Mouse (Mus musculus) hindbrain, embryonic 10.5 days (tissue): ENCODE measurements around the gene Lrrc66. TPM values are rescaled to one million over a fixed set of nuclear protein-coding genes. Genes with fewer than 3 reads are reported as not detected.

Experiments
- DNase-seq: peaks from one replicate; pipeline ENCODE4 v3.0.0-alpha.2; 2017; ENCODE audit warnings: low spot score
- H3K27ac ChIP-seq: fragments of 300-500 bp; sonication (generic); 2 replicates; pipeline ENCODE4 v1.5.1; 2016; ENCODE audit warnings: mild to moderate bottlenecking, moderate library complexity
- H3K27me3 ChIP-seq: fragments of 300-500 bp; sonication (generic); 2 replicates; pipeline ENCODE4 v1.6.1; 2016; ENCODE audit warnings: mild to moderate bottlenecking; ENCODE audit not compliant: poor library complexity, insufficient read depth, severe bottlenecking
- H3K36me3 ChIP-seq: fragments of 300-500 bp; sonication (generic); 2 replicates; pipeline ENCODE4 v1.6.1; 2016; ENCODE audit warnings: mild to moderate bottlenecking, moderate library complexity
- H3K4me1 ChIP-seq: fragments of 300-500 bp; sonication (generic); replicated peaks from 2 replicates; pipeline ENCODE4 v1.6.1; 2016; ENCODE audit warnings: mild to moderate bottlenecking
- H3K4me3 ChIP-seq: fragments of 300-500 bp; sonication (generic); 2 replicates; pipeline ENCODE4 v1.5.1; 2016; ENCODE audit warnings: mild to moderate bottlenecking, moderate library complexity
- H3K9me3 ChIP-seq: fragments of 300-500 bp; sonication (generic); 2 replicates; pipeline ENCODE4 v1.6.1; 2016; ENCODE audit warnings: mild to moderate bottlenecking, moderate library complexity
- WGBS: fragments of 180-500 bp; shearing (Covaris S2); methylation state at CpG from one replicate; pipeline ENCODE4 v1.1.7; 2016; 5-methylcytosine and 5-hydroxymethylcytosine counted together
- polyA plus RNA-seq: library from polyadenylated mRNA; unstranded; fragments of >200 nt; fragmentation: Nextera tagmentation; extraction: Ambion mirVana; gene quantifications from 2 replicates; pipeline ENCODE4 v1.2.1, GENCODE M21; 2016

Lrrc66 gene
- not detected in 2 replicates for polyA plus RNA-seq

- H3K9me3 ChIP-seq = peaks cover 6% of the 10 kb centered on the region
- H3K4me1 ChIP-seq = peaks cover 19% of the 10 kb centered on the region
- WGBS = 76% methylated on average over 8 of the region's 8 CpGs
- no peaks in the 10 kb centered on the region for H3K27me3 ChIP-seq
- H3K4me3 ChIP-seq = no peak within 1 kb of the TSS
- no peak within 1 kb of the TSS for H3K27ac ChIP-seq
- peaks cover 34% of the 10 kb centered on the region for H3K36me3 ChIP-seq
- DNase-seq = no peak
Measured at GRCm38 (mm10) chr5:73632291-73632690, at the start of gene Lrrc66. Gene Lrrc66, minus strand, starts transcription at chr5:73632526.

- 81% methylated on average over 13 of the region's 13 CpGs for WGBS
- H3K27ac ChIP-seq = no peak overlapping the region
- no peaks in the 10 kb centered on the region for H3K9me3 ChIP-seq
- H3K36me3 ChIP-seq = no peaks in the 10 kb centered on the region
- H3K27me3 ChIP-seq = no peaks in the 10 kb centered on the region
- 0 out of 2 replicates have a peak, but pooled peaks cover 3% of the 10 kb centered on the region for H3K4me1 ChIP-seq
- DNase-seq = no peak
- no peak overlapping the region for H3K4me3 ChIP-seq
Measured at GRCm38 (mm10) chr5:73676626-73677025, 44.3 kb upstream of the Lrrc66 start.

- H3K4me3 ChIP-seq = no peak overlapping the region
- H3K4me1 ChIP-seq = no peaks in the 10 kb centered on the region
- no peaks in the 10 kb centered on the region for H3K9me3 ChIP-seq
- H3K27ac ChIP-seq = no peak overlapping the region
- H3K27me3 ChIP-seq = no peaks in the 10 kb centered on the region
- 85% methylated on average over 3 of the region's 3 CpGs for WGBS
- no peaks in the 10 kb centered on the region for H3K36me3 ChIP-seq
- no peak for DNase-seq
Measured at GRCm38 (mm10) chr5:73675604-73676003, 43.3 kb upstream of the Lrrc66 start.

GRCm38 (mm10) chr5:73669386-73669785 is 37.1 kb upstream of the Lrrc66 start:
- no peaks in the 10 kb centered on the region; the same call in 1 of the 2 replicates for H3K4me1 ChIP-seq
- DNase-seq = no peak
- H3K27me3 ChIP-seq = peaks cover 15% of the 10 kb centered on the region
- no peaks in the 10 kb centered on the region for H3K9me3 ChIP-seq
- H3K36me3 ChIP-seq = no peaks in the 10 kb centered on the region
- peak overlapping the region; percentile 30; the same call in 1 of the 2 replicates for H3K4me3 ChIP-seq
- no peak overlapping the region for H3K27ac ChIP-seq
- WGBS = 47% methylated on average over 26 of the region's 26 CpGs

GRCm38 (mm10) chr5:73667877-73668276 is 35.6 kb upstream of the Lrrc66 start:
- 79% methylated on average over 2 of the region's 2 CpGs for WGBS
- Histone ChIP-seq H3K36me3 (no peaks in the 10 kb centered on the region), H3K4me1 (no peaks in the 10 kb centered on the region; the same call in 1 of the 2 replicates), H3K4me3 (no peak overlapping the region), H3K27ac (no peak overlapping the region), H3K9me3 (no peaks in the 10 kb centered on the region), H3K27me3 (peaks cover 15% of the 10 kb centered on the region)
- DNase-seq = no peak

GRCm38 (mm10) chr5:73666695-73667094 is 34.4 kb upstream of the Lrrc66 start:
- Histone ChIP-seq H3K36me3 (no peaks in the 10 kb centered on the region), H3K4me1 (no peaks in the 10 kb centered on the region; the same call in 1 of the 2 replicates), H3K27ac (no peak overlapping the region), H3K4me3 (no peak overlapping the region), H3K27me3 (peaks cover 15% of the 10 kb centered on the region), H3K9me3 (no peaks in the 10 kb centered on the region)
- 91% methylated on average over 2 of the region's 2 CpGs for WGBS
- no peak for DNase-seq

GRCm38 (mm10) chr5:73651855-73652201 is 19.5 kb upstream of the Lrrc66 start:
- no peaks in the 10 kb centered on the region for H3K9me3 ChIP-seq
- H3K27ac ChIP-seq = no peak overlapping the region
- H3K4me1 ChIP-seq = peaks cover 49% of the 10 kb centered on the region
- under 1% methylated on average over 4 of the region's 4 CpGs for WGBS
- peaks cover 74% of the 10 kb centered on the region for H3K27me3 ChIP-seq
- H3K4me3 ChIP-seq = peak overlapping the region; percentile 61
- DNase-seq = peak; percentile 48
- no peaks in the 10 kb centered on the region for H3K36me3 ChIP-seq

- Histone ChIP-seq H3K36me3 (no peaks in the 10 kb centered on the region), H3K9me3 (no peaks in the 10 kb centered on the region), H3K4me3 (peak within 1 kb of the TSS; percentile 61), H3K27ac (peak within 1 kb of the TSS; percentile 45; the same call in 1 of the 2 replicates), H3K27me3 (peaks cover 76% of the 10 kb centered on the region), H3K4me1 (peaks cover 55% of the 10 kb centered on the region)
- DNase-seq = peak; percentile 57
- WGBS = under 1% methylated on average over 57 of the region's 57 CpGs
Measured at GRCm38 (mm10) chr5:73651061-73651854, 18.9 kb upstream of the Lrrc66 start, which contains the start of gene Spata18. Gene Spata18, plus strand, starts transcription at chr5:73651379.

- Histone ChIP-seq H3K9me3 (no peaks in the 10 kb centered on the region), H3K27me3 (peaks cover 78% of the 10 kb centered on the region), H3K27ac (no peak overlapping the region), H3K4me3 (peak overlapping the region; percentile 61), H3K36me3 (no peaks in the 10 kb centered on the region), H3K4me1 (peaks cover 58% of the 10 kb centered on the region)
- WGBS = under 1% methylated on average over 15 of the region's 15 CpGs
- DNase-seq = peak; percentile 43
Measured at GRCm38 (mm10) chr5:73650365-73650964, 18.1 kb upstream of the Lrrc66 start.

- peaks cover 58% of the 10 kb centered on the region for H3K4me1 ChIP-seq
- H3K27ac ChIP-seq = peak within 1 kb of the TSS; percentile 89
- H3K27me3 ChIP-seq = peaks cover 52% of the 10 kb centered on the region
- DNase-seq = peak; percentile 89
- H3K36me3 ChIP-seq = peaks cover 6% of the 10 kb centered on the region
- H3K4me3 ChIP-seq = peak within 1 kb of the TSS; percentile 72
- no peaks in the 10 kb centered on the region for H3K9me3 ChIP-seq
- under 1% methylated on average over 62 of the region's 62 CpGs for WGBS
Measured at GRCm38 (mm10) chr5:73647261-73647900, 15.1 kb upstream of the Lrrc66 start, which contains the start of gene Sgcb. Gene Sgcb, minus strand, starts transcription at chr5:73647790.

- Histone ChIP-seq H3K36me3 (peaks cover 38% of the 10 kb centered on the region), H3K27ac (no peak overlapping the region), H3K9me3 (no peaks in the 10 kb centered on the region), H3K4me3 (no peak overlapping the region), H3K4me1 (peaks cover 21% of the 10 kb centered on the region), H3K27me3 (peaks cover 5% of the 10 kb centered on the region; the same call in 1 of the 2 replicates)
- WGBS = 81% methylated on average over 4 of the region's 4 CpGs
- DNase-seq = no peak
Measured at GRCm38 (mm10) chr5:73642091-73642490, 9.8 kb upstream of the Lrrc66 start.

GRCm38 (mm10) chr5:73641058-73641457 is 8.7 kb upstream of the Lrrc66 start:
- Histone ChIP-seq H3K36me3 (peaks cover 47% of the 10 kb centered on the region), H3K9me3 (no peaks in the 10 kb centered on the region), H3K4me1 (peaks cover 10% of the 10 kb centered on the region; the same call in 1 of the 2 replicates), H3K27me3 (no peaks in the 10 kb centered on the region), H3K4me3 (no peak overlapping the region), H3K27ac (no peak overlapping the region)
- 91% methylated on average over 3 of the region's 3 CpGs for WGBS
- DNase-seq = no peak
